Mouse (Mus musculus) olfactory bulb, adult 2 months (tissue): ENCODE data around the gene Igf2bp3. TPM values are rescaled to one million over a fixed set of nuclear protein-coding genes. Genes with fewer than 3 reads are reported as not detected.
"Not testable (repeated sequence)": the region's sequence is repeated elsewhere in the genome, so short reads cannot be mapped to it uniquely, and the experiment has no call there.

Source experiments
- H3K27ac ChIP-seq: fragments of 200-500 bp; 2 replicates; pipeline ENCODE4 v1.5.1; 2012; ENCODE audit warnings: low read depth, low read length; ENCODE audit not compliant: insufficient read depth
- H3K4me1 ChIP-seq: fragments of 200-500 bp; 2 replicates; pipeline ENCODE4 v1.6.1; 2012; ENCODE audit warnings: low read length; ENCODE audit not compliant: control insufficient read depth, insufficient read depth
- H3K4me3 ChIP-seq: fragments of 200-500 bp; 2 replicates; pipeline ENCODE4 v1.5.1; 2012; ENCODE audit warnings: mild to moderate bottlenecking, low read depth, low read length, moderate library complexity; ENCODE audit not compliant: insufficient read depth
- CTCF ChIP-seq: fragments of 200-500 bp; IDR thresholded peaks from 2 replicates; pipeline ENCODE4 v1.5.1; 2012; ENCODE audit warnings: low read depth, mild to moderate bottlenecking, low read length, moderate library complexity; ENCODE audit not compliant: insufficient read depth
- POLR2A ChIP-seq: fragments of 200-500 bp; IDR thresholded peaks from 2 replicates; pipeline ENCODE4 v1.6.1; 2012; ENCODE audit warnings: mild to moderate bottlenecking, low read depth, low read length, moderate library complexity; ENCODE audit not compliant: insufficient read depth
- WGBS: fragments of 180-500 bp; shearing (Covaris S2); methylation state at CpG from one replicate; pipeline ENCODE4 v1.1.7; 2018; 5-methylcytosine and 5-hydroxymethylcytosine counted together
- polyA plus RNA-seq: library from polyadenylated mRNA; stranded (reverse); fragments of >200 nt; gene quantifications from 2 replicates; pipeline ENCODE4 v1.2.4, GENCODE M21; 2012; ENCODE audit warnings: low replicate concordance; ENCODE audit not compliant: missing spikeins, insufficient read depth, insufficient read length

Igf2bp3 gene
- not detected in 2 replicates for polyA plus RNA-seq

DNA sequence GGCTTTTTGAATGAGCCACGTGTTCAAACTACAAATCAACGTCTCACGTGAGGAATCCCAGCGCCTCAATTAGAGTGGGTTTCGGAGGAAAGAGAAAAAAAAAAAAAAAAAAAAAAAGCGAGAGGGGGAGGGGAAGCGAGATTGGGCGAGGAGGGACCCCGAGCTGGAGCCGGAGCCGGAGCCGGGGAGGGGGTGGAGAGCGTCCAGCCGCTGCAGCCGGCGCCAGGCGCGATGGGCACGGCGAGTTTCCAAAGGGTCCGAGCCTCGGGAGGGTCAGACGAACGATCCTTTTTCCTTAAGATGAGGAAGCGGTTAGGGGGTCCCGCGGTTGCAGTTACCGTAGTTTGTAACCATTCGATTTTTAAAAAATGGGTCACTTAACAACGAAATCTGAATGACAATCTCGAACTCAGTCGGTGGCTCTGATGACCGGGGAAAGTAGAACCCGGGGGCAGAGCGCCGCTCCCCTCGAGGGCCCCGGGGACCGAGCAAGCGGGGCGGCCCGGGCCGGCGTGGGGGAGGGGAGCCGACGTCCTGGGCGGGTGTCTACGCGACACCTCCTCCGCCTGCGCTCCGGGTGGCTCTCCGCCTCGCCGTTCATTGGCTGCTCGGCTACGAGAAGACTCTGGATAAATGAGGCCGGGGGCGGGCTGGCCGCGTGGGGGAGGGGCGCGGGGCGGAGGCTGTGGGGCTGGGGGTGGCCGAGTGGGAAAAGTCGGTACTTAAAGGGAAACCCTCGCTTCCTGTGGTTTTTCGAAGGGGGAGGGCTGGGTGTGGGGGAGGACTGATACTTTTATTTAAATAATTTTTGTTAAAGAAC, at the start of gene Igf2bp3:
TSS of gene Igf2bp3 (minus strand) at position 30 of the 820 bp plus-strand sequence.
- TF ChIP-seq POLR2A (no peak), CTCF (no peak)
- 2% methylated on average over 61 of the region's 68 CpGs for WGBS
- Histone ChIP-seq H3K4me1 (peaks cover 12% of the 10 kb centered on the region), H3K4me3 (peak within 1 kb of the TSS; percentile 32), H3K27ac (no peak within 1 kb of the TSS)

DNA sequence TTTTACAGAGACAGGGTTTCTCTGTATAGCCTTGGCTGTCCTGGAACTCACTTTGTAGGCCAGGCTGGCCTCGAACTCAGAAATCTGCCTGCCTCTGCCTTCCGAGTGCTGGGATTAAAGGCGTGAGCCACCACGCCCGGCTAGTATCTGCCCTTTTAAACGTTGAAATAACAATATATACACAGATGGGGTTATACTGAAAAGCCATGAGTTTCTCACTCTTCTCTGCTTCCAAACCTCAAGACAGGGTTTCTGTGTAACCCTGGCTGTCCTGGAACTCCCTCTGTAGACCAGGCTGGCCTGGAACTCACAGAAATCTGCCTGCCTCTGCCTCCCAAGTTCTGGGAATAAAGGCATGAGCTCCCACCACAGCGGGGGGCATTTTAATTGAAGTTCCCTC, 49.7 kb upstream of the Igf2bp3 start:
- WGBS, result 91% methylated on average over 7 of the region's 7 CpGs
- not testable (repeated sequence) for H3K4me3 ChIP-seq, H3K4me1 ChIP-seq, H3K27ac ChIP-seq

DNA sequence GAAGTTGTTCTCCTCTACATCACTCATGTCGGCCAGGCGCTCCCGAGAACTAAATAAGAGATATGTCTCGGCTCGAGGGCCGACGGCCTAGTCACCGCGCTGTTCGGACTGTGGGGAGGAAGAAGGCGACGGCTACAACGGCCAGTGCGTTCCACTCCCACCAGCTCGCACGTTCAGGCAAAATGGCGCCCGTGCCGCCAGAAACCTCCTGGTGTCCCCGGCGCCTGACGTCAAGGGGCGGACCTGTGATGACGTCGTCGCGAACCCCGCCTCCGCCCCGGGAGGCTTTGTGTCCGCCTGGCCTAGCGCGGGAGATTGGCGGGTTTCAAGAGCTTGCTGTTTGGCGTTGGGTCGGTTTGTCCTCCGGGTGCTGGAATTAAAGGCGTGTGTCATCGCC, 49.1 kb upstream of the Igf2bp3 start, which contains the start of gene Tra2a:
TSS of gene Tra2a (minus strand) at position 187 of the 397 bp plus-strand sequence.
- under 1% methylated on average over 39 of the region's 39 CpGs for WGBS
- TF ChIP-seq CTCF, result no peak
- peak; percentile 93 for TF ChIP-seq POLR2A
- Histone ChIP-seq H3K4me1 (no peaks in the 10 kb centered on the region), H3K27ac (peak within 1 kb of the TSS; percentile 97), H3K4me3 (peak within 1 kb of the TSS; percentile 95)

DNA sequence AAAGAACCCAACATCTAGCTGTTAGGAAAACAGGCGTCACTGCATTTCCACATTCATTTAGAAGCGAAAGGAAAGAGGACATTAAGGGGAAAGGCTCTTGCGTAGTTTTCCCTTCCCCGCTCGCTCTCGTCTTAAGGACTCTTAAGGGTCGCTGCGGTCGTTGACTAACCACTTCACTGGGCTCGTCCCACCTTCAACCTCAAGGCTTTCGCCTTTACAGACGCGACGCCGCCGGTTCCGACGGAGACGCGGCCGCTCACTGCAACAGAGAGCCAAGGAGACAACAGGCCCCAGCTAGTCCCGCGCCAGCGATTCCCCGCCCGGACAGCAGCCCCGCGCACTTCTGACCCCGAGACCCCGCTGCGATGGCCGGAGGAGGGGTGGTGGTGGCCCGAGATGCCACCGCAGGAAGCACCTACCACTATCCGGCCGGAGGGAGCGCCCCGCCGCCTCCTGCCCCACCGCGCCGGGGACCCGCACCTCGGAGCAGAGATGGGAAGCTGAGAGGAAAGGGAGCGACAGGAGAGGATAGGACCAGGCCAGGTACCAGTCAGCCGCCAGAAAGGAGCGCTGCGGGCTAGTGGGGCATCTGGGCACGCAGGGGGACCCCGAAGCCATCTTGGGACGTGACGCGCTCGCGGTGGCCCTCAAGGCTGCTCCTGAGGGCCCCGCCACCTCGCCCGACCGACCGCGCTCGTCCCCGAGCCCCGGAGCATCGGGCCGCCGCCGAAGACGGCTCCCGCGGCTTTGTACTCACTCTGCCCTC, 48.5 kb upstream of the Igf2bp3 start:
- H3K27ac ChIP-seq, result peak overlapping the region; percentile 97
- no peaks in the 10 kb centered on the region for H3K4me1 ChIP-seq
- no peak for TF ChIP-seq CTCF
- TF ChIP-seq POLR2A, result no peak
- under 1% methylated on average over 68 of the region's 71 CpGs for WGBS
- H3K4me3 ChIP-seq, result peak overlapping the region; percentile 95

DNA sequence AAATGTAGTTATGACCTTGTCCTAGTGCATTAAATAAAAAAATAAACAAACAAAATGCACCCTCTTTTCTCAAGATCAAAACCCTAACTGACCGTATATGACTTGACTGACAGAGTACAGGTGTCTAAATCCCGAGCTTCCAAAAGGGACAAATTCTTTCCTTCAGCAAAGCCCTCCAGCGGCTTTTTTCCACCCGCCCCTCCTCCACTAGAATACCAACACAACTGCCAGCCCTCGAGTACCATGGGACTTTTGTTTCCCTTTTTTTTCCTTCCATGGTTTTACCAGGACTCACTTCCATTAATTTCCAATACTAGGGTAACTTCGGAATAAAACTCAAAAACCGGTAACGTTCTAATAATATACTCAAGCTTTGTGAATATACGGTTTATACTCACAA, 47.7 kb upstream of the Igf2bp3 start:
- 1% methylated on average over 9 of the region's 9 CpGs for WGBS

DNA sequence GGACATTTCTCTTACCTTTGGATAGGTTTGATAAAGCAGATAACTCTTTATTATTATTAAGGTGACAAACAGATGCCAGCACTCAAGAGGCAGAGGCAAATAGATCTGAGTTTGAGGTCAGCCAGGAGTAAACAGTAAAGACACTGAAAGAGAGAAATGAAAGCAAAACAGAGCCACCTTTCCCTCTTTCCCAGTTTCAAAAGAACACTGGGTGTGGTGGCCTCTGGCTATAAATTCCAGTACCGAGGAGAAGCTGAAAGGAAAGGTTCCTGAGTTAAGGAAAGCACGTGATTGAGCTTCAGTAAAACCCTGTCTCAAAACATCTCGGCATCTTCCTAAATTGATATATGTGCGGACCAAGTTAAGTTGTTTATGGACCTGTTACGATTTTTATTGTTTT, 45.0 kb upstream of the Igf2bp3 start:
- 68% methylated on average over 5 of the region's 5 CpGs for WGBS
- TF ChIP-seq CTCF, result no peak
- TF ChIP-seq POLR2A, result no peak
- H3K27ac ChIP-seq, result no peak overlapping the region
- H3K4me3 ChIP-seq, result no peak overlapping the region
- no peaks in the 10 kb centered on the region for H3K4me1 ChIP-seq

More for the DNA sequence above, 47.7 kb upstream of the Igf2bp3 start:
- Histone ChIP-seq H3K4me3 (peak overlapping the region; percentile 38), H3K27ac (no peak overlapping the region), H3K4me1 (no peaks in the 10 kb centered on the region)
- TF ChIP-seq POLR2A (no peak), CTCF (no peak)

DNA sequence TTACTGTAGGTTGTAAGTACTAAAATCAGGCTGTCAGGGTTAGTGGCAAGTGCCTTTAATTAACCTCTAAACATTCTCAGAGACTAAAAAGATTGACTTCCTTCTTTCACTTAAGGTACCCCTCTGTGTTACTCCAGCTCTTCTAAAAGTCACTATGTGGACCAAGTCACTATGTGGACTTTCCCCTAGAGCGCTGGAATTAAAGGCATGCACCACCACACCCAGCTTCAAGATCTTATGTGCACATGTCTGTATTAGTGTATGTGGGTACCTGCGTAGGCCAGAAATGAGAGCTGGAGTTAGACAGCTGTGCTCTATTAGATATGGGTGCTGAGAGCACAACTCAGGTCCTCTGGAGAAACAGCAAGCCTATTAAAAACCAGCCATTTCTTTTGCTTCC, 43.1 kb upstream of the Igf2bp3 start:
- no peak overlapping the region for H3K27ac ChIP-seq
- WGBS, result 96% methylated on average over 2 of the region's 2 CpGs
- no peaks in the 10 kb centered on the region for H3K4me1 ChIP-seq
- no peak for TF ChIP-seq POLR2A
- no peak for TF ChIP-seq CTCF
- H3K4me3 ChIP-seq, result no peak overlapping the region

DNA sequence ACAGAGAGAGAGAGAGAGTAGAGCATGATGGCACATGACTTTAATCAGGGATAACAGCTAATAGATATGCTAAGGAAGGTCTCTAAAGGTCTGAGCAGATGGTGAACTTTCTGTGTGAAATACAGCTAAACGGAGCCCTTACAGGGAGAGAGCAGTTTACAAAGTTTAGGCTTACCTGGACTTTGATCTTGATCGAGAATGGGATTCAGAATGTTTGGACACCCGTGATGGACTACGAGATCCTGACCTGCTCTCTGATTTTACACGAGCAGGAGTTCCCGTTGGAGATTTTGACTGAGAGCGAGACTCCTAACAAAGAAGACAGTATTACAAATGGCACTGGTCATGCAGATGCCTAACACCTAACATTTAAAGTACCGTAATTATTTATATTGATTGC, 37.5 kb upstream of the Igf2bp3 start:
- Histone ChIP-seq H3K4me3 (no peak overlapping the region), H3K27ac (no peak overlapping the region), H3K4me1 (no peaks in the 10 kb centered on the region)
- TF ChIP-seq CTCF (no peak), POLR2A (no peak)
- WGBS, result 95% methylated on average over 8 of the region's 8 CpGs

DNA sequence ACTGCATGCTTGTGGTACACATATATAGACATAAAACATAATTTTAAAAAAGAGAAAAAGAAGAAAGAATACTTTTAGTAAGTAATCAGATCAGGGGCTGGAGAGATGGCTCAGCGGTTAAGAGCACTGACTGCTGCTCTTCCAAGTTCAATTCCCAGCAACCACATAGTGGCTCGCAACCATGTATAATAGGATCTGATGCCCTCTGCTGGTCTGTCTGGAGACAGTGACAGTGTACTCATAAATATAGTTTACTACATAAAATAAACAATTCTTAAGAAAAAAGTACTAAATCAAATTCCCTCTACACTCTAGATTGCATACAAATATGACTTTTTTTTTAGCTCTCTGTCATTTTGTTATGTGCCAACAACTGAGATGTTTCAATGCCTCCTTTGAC, 36.4 kb upstream of the Igf2bp3 start:
- H3K4me1 ChIP-seq, result no peaks in the 10 kb centered on the region
- H3K4me3 ChIP-seq, result no peak overlapping the region
- no peak overlapping the region for H3K27ac ChIP-seq
- WGBS, result 97% methylated on average over 2 of the region's 2 CpGs
- no peak for TF ChIP-seq POLR2A
- TF ChIP-seq CTCF, result no peak
